Mouse (Mus musculus): ENCODE measurements around the gene Sesn2.

Gene Sesn2

DNA sequence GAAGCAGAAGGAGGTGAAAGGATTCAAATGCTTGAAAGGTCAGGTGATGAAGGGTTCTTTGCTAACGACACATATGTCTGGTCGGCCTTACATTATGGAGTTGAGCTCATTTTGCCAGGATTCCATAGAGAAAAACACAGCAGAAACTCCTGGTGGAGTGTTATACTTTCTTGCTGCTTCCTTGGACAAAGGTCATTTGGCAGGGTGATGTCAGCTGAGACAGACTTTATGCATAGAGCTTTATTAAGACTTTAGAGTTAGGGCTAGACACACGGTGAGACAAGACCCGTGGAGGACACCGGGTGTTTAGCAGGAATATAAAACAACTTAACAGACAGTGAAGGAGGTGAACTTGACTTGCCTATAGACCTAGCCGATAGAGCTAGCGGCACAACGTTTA is 32.5 kb downstream of the Sesn2 start:
- no peak for DNase-seq (ENCODE audit: low spot score)

GRCm38 (mm10) chr4:132475895-132476878 is 34.1 kb downstream of the Sesn2 start:
- no peak for DNase-seq (ENCODE audit: low spot score)

GRCm38 (mm10) chr4:132474631-132475030 is 35.7 kb downstream of the Sesn2 start:
- DNase-seq (ENCODE audit: low spot score), result no peak

GRCm38 (mm10) chr4:132473411-132473810 is 36.9 kb downstream of the Sesn2 start:
- no peak for DNase-seq (ENCODE audit: low spot score)

- no peak for DNase-seq (ENCODE audit: low spot score)
Measured at GRCm38 (mm10) chr4:132469873-132470272, 40.4 kb downstream of the Sesn2 start.

DNA sequence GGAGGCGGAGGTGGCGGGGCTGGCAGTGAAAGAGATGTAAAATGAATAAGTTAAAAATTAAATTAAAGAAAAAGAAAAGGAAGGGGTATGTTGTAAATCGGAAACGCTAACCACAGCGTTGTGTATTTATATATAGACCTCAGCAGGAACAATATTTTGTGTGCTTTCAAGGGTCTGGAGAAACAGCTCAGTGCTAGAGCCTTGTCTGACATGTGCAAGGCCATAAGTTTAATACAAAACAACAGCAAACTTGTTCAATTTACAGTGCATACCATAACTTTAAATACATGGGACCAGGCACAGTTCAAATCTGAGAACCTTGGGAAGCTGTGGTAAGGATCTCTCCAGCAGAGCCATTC is 46.1 kb downstream of the Sesn2 start:
- DNase-seq (ENCODE audit: low spot score), result no peak

DNA sequence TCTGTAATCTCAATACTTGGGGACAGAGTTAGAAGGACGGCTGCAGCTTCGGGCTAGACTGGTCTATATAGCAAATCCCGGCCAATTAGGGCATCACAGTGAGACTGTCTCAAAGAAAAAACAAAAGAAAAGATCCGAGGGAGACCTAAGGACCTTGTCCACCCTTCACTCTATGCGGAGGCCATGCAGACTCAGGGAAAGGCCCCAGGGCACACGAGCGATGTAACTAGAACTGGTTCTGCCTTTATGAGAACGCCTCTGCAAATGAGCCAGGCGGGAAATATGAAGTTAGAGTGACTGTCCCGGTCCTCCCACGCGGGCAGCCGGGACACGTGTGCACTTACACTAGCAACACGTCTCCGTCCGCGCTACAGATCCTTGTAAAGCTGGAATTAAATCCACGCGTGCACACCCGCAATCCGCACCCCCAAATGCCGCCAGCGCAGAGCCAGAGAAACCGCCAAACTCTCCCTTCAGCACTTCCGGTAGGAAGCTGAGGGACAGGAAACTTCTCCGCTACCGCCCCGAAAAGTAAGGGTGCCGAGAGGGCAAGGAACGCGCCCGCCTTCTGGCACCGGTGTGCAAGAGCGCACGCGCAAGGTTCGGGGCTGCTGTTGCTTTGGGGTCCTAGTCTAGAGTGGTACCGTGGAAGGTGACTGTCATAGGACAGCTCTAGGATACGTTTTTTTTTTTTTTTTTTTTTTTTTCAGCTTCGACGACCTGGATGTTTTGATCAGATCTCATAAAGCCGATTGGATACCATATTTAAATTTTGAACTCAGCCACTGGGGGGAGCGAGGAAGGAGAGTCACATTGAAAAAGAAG is 46.7 kb downstream of the Sesn2 start, which contains the start of gene Med18:
TSS of gene Med18 (minus strand) at position 492 of the 825 bp plus-strand sequence.
- DNase-seq (ENCODE audit: low spot score), result peak; percentile 93

DNA sequence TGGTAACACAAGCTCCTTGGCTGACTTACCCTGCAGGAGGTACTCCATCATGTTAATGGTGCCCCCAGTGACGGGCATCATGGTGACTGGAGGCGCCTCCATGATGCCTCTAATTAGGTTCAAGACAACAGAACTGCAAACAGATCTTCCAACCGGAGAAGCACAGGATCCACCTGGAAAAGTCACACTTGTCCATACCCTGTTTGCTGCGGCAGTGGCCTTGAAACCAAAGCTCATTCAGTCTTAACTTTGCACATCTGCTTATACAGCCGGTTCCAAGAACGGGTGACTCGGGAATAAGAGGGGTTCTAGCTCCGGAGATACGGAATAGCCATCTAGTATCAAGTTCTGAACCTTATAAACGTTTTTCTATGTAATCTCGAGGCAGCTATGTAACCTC is 47.5 kb downstream of the Sesn2 start:
- DNase-seq (ENCODE audit: low spot score), result no peak

DNA sequence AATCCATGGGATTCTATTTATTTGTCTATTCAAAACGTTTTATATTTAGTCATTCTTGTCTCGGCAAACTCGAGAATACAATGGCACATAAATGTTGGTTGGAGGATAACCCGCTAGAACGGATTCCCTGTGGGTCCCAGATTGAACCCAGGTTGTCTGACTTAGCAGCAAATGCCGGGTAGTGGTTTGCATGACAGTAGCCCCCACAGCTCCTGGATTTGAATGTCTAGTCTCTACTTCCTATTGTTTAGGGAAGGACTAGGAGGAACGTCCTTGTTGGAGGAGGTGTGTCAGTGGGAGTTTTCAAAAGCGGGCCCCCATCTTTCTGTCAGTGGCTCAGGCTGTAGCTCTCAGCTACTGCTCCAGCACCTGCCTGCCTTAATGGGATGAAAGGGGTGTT is 50.1 kb downstream of the Sesn2 start:
- DNase-seq (ENCODE audit: low spot score), result no peak

DNA sequence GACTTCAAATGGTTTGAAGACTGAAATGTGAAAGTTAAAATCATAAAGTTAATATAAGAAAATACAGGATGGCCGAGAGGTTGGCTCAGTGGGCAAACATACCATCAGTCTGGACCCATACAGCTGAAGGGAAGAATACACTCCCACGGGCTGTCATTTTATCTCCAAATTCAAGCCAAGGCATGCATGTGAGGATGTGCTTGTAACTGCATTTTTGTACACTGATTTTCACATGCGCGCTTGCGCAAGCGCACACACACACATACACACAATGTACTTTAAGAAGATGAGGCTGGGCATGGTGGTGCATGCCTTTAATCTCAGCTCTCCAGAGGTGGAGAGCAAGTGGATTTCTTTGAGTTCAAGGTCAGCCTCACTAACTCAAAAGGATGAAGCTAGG is 54.7 kb downstream of the Sesn2 start:
- DNase-seq (ENCODE audit: low spot score), result no peak

DNA sequence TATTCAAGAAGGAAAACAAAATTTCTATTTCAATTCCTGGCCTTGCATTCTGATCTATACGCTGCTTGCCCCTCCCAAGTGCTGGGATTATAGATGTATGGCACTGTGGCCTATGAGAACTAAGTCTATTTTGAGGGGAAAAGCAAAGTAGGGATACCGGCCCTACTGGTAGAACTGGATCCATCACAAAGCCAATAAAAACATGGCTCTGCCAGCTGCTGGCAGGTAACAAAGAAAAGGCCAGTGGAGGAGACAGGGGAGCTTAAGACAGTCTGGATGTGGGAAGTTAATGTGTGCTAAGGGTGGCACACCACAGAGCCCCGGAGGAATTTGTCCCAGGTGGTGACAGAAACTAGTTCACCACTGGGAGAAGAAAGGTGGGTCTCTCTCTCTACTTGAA is 55.2 kb downstream of the Sesn2 start:
- no peak for DNase-seq (ENCODE audit: low spot score)

- no peak for DNase-seq (ENCODE audit: low spot score)
Measured at GRCm38 (mm10) chr4:132454216-132454615, 56.1 kb downstream of the Sesn2 start.

DNA sequence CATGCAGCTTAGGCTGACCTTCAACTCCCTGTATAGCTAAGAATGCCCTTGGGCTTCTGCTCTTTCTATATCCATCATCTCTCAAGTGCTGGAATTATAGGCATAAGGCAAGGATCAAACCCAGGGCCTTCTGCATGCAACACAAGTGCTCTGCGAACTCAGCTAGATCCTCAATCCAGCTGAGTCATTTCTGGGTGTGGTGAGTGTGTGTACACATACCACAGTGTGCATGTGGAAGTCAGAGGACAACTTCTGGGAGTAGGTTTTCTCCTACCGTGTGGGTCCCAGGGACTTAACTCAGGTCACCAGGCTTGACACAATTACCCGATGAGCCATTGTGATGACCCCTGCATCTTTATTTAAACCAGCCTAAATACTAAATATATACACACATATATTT is 60.5 kb downstream of the Sesn2 start:
- DNase-seq (ENCODE audit: low spot score), result no peak

DNA sequence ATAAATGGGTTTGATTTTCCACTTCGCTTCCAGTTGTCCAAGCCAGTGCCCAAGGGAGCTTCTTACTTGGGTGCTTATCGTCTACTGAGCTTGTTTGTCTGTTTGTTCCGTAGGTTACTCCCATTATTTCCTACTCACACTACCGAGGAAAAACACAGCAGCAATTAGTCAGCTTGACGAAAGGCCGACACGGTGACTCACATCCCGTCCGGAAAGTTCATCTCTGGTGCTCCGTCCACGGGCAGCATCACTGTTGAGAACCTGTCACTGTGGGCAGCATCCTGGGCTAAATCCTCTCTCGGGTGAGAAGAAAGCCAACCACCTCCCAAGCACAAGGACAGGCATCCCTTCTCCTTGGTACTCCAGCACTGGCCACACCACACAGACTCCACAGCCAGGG is 64.2 kb downstream of the Sesn2 start:
- no peak for DNase-seq (ENCODE audit: low spot score)

- no peak for DNase-seq (ENCODE audit: low spot score)
Measured at GRCm38 (mm10) chr4:132444516-132444915, 65.8 kb downstream of the Sesn2 start.

All from testis, postnatal 10 days (tissue).